Mouse (Mus musculus): ENCODE measurements around the gene Kcnj16. TPM values are rescaled to one million over a fixed set of nuclear protein-coding genes. Genes with fewer than 3 reads are reported as not detected.

The Kcnj16 gene
- polyA plus RNA-seq (2014; fragmentation: Nextera tagmentation; extraction: Ambion mirVana) = 0.20 TPM in 1 of 2 replicates, not detected in the other

DNA sequence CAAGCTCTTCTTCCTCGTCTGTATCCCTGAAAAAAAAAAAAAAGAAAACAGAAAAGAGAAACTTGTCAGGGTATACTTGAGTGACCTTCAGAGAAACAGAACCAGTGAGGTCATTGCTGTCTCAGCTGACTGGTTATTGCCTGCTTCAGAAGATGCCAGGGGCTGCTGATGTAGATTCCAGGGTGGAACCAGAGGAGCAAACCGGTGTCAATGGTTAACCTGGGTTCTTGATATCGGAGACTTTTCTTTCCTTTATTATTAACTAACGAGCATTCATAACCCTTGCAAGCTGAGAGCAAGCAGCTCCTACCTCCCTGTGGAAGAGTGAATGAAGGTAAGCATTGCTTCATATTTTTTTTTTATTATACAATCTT lies at the start of gene Kcnj16:
Gene Kcnj16, plus strand, starts transcription at position 272 of the 374 bp plus-strand sequence.
- whole genome bisulfite sequencing = 80% methylated on average over 4 of the region's 4 CpGs
- DNase-seq (ENCODE audit: low spot score) (no peak), ATAC-seq (ENCODE audit: low FRiP score) (no peak)
- Histone ChIP-seq H3K4me3 (ENCODE audit: low read depth, low read length) (no peak within 1 kb of the TSS), H3K36me3 (ENCODE audit: control insufficient read depth, insufficient read depth, low read length) (no peaks in the 10 kb centered on the region), H3K9ac (ENCODE audit: low read depth, low read length) (no peak within 1 kb of the TSS), H3K27ac (ENCODE audit: low read depth, low read length) (no peak within 1 kb of the TSS), H3K4me1 (replicated peaks; ENCODE audit: control insufficient read depth, insufficient read depth, low read length) (no peaks in the 10 kb centered on the region), H3K9me3 (ENCODE audit: control insufficient read depth, low read length) (no peaks in the 10 kb centered on the region), H3K27me3 (ENCODE audit: control insufficient read depth, insufficient read depth, low read length) (no peaks in the 10 kb centered on the region), H3K4me2 (replicated peaks; ENCODE audit: low read depth, low read length) (no peak within 1 kb of the TSS)

DNA sequence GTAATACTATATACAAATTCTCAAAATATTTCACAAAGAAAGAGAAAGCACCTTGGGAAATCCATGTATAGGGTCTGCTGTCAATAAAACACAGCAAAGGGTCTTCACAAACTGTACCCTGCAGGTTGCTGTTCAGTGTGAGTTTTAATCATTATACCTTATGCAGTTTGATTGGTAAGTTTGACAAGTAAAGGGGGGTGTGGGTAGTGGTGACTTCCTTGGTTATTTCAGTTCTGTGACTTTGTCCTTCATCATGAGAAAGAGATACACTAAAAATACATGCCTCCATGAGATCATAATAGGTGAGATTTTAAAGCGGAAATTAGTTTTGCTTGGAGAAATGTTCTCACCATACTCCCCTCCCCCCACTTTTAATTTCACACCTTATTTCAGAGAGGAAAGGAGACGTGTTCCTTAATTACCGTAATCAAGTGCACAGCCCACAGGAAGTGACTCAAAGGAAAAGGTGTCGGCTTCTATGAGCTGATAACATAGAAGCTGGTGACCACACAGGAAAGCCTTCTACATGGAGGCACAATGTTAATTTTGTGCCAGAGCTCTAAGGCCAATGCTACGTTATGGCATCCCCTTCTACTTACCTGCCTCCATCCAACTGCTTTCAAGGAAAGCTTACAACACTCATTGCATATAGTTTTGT lies 48.9 kb upstream of the Kcnj16 start:
- Histone ChIP-seq H3K36me3 (ENCODE audit: control insufficient read depth, insufficient read depth, low read length) (no peaks in the 10 kb centered on the region), H3K27me3 (ENCODE audit: control insufficient read depth, insufficient read depth, low read length) (no peaks in the 10 kb centered on the region), H3K9me3 (ENCODE audit: control insufficient read depth, low read length) (no peaks in the 10 kb centered on the region), H3K4me1 (replicated peaks; ENCODE audit: control insufficient read depth, insufficient read depth, low read length) (no peaks in the 10 kb centered on the region), H3K9ac (ENCODE audit: low read depth, low read length) (no peak overlapping the region), H3K4me2 (replicated peaks; ENCODE audit: low read depth, low read length) (no peak overlapping the region), H3K4me3 (ENCODE audit: low read depth, low read length) (no peak overlapping the region), H3K27ac (ENCODE audit: low read depth, low read length) (no peak overlapping the region)
- WGBS = 83% methylated on average over 5 of the region's 5 CpGs
- ATAC-seq (ENCODE audit: low FRiP score) (no peak), DNase-seq (ENCODE audit: low spot score) (no peak)

DNA sequence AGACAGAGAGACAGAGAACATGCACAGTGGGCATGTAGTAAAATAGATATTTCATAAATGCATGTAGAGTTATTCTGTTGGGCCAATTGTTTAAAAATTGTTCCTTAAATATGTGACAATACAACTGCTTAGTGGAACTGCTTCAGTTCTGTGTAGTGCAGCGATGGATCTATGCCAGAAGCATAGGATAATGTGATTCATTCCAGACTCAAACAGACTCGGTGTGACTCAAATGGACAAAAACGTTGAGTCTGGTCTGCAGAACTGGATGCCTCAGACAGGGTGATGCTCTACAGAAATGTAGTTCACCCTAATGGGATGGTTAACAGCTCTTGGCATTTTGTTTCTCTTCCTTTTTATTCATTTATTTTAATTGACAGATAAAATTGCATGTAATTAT lies 32.1 kb upstream of the Kcnj16 start:
- DNase-seq (ENCODE audit: low spot score) (no peak), ATAC-seq (ENCODE audit: low FRiP score) (no peak)
- H3K4me3 ChIP-seq (ENCODE audit: low read depth, low read length) = no peak overlapping the region
- H3K9ac ChIP-seq (ENCODE audit: low read depth, low read length) = no peak overlapping the region
- H3K27ac ChIP-seq (ENCODE audit: low read depth, low read length) = no peak overlapping the region
- no peaks in the 10 kb centered on the region for H3K36me3 ChIP-seq (ENCODE audit: control insufficient read depth, insufficient read depth, low read length)
- H3K4me2 ChIP-seq (replicated peaks; ENCODE audit: low read depth, low read length) = no peak overlapping the region
- H3K27me3 ChIP-seq (ENCODE audit: control insufficient read depth, insufficient read depth, low read length) = no peaks in the 10 kb centered on the region
- no peaks in the 10 kb centered on the region for H3K4me1 ChIP-seq (replicated peaks; ENCODE audit: control insufficient read depth, insufficient read depth, low read length)
- WGBS = 91% methylated on average over 3 of the region's 3 CpGs
- no peaks in the 10 kb centered on the region for H3K9me3 ChIP-seq (ENCODE audit: control insufficient read depth, low read length)

DNA sequence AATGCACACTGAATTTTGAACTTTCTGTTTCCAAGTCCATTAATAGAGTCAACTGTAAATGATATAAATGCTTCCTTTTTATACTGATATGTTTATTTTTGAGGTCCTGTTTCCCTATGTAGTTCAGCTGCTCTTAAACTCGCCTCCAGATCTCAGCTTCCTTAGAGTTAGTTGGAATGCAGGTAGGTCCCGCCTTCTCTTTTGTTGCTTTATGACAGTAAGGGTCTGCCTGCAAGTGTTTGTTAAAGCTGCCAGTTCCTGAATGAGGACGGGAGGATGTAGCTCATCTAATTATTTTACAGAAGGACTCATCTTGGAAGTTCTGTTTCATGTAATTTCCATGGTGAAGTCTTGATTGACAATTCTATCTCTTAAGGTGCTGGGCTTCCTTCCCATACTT lies 25.6 kb upstream of the Kcnj16 start:
- 41% methylated on average over 3 of the region's 3 CpGs for WGBS
- Histone ChIP-seq H3K27me3 (ENCODE audit: control insufficient read depth, insufficient read depth, low read length) (no peaks in the 10 kb centered on the region), H3K36me3 (ENCODE audit: control insufficient read depth, insufficient read depth, low read length) (no peaks in the 10 kb centered on the region), H3K4me1 (replicated peaks; ENCODE audit: control insufficient read depth, insufficient read depth, low read length) (no peaks in the 10 kb centered on the region), H3K4me3 (ENCODE audit: low read depth, low read length) (no peak overlapping the region), H3K27ac (ENCODE audit: low read depth, low read length) (no peak overlapping the region), H3K4me2 (replicated peaks; ENCODE audit: low read depth, low read length) (no peak overlapping the region), H3K9ac (ENCODE audit: low read depth, low read length) (no peak overlapping the region), H3K9me3 (ENCODE audit: control insufficient read depth, low read length) (no peaks in the 10 kb centered on the region)
- ATAC-seq (ENCODE audit: low FRiP score) (no peak), DNase-seq (ENCODE audit: low spot score) (no peak)

DNA sequence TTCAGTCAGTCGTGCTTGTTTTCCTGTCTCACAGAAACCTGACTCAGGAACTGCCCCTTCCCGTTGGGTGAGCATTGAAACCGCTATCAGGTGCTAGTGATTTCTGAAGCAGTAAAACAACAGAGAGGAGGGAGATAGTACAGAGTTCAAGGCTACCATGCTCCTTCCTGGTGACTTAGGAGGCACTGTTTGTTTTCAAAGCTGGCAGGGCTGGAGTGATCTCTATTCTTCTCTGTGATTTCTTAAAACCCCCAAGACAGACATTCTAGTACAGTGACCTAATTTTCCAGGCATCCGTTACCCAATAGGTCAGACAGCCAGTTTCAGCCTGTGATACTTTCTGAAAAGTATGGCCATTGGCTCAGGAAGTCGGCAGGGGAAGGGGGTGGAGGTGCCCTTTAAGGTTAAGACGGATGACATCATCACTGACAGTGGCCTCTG lies 25.1 kb upstream of the Kcnj16 start:
- H3K9ac ChIP-seq (ENCODE audit: low read depth, low read length) = no peak overlapping the region
- ATAC-seq (ENCODE audit: low FRiP score) (no peak), DNase-seq (ENCODE audit: low spot score) (no peak)
- H3K36me3 ChIP-seq (ENCODE audit: control insufficient read depth, insufficient read depth, low read length) = no peaks in the 10 kb centered on the region
- no peak overlapping the region for H3K4me2 ChIP-seq (replicated peaks; ENCODE audit: low read depth, low read length)
- H3K9me3 ChIP-seq (ENCODE audit: control insufficient read depth, low read length) = no peaks in the 10 kb centered on the region
- WGBS = 55% methylated on average over 6 of the region's 6 CpGs
- no peaks in the 10 kb centered on the region for H3K4me1 ChIP-seq (replicated peaks; ENCODE audit: control insufficient read depth, insufficient read depth, low read length)
- no peak overlapping the region for H3K27ac ChIP-seq (ENCODE audit: low read depth, low read length)
- H3K27me3 ChIP-seq (ENCODE audit: control insufficient read depth, insufficient read depth, low read length) = no peaks in the 10 kb centered on the region
- H3K4me3 ChIP-seq (ENCODE audit: low read depth, low read length) = no peak overlapping the region

DNA sequence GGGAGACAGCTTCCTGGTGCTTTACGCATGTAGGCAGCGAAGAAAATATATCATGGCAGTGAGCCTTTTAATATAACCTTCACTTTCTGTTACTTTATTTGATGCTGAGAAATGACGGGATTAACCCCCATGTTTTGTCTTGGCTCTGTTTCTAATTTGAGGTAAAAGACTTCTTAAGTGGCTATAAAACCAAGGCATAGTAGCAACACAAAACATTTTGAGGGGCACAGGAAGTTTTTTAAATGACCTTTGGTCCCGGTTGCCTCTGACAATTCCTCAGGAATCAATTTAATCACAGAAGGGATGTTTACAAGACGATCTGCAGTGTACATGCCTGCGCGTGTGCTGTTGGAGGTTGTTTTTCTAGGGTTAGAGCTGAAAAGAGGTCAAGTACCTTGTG lies 11.2 kb upstream of the Kcnj16 start:
- Histone ChIP-seq H3K27ac (ENCODE audit: low read depth, low read length) (no peak overlapping the region), H3K9me3 (ENCODE audit: control insufficient read depth, low read length) (no peaks in the 10 kb centered on the region), H3K27me3 (ENCODE audit: control insufficient read depth, insufficient read depth, low read length) (no peaks in the 10 kb centered on the region), H3K36me3 (ENCODE audit: control insufficient read depth, insufficient read depth, low read length) (no peaks in the 10 kb centered on the region), H3K4me2 (replicated peaks; ENCODE audit: low read depth, low read length) (no peak overlapping the region), H3K9ac (ENCODE audit: low read depth, low read length) (no peak overlapping the region), H3K4me1 (replicated peaks; ENCODE audit: control insufficient read depth, insufficient read depth, low read length) (no peaks in the 10 kb centered on the region), H3K4me3 (ENCODE audit: low read depth, low read length) (no peak overlapping the region)
- WGBS = 59% methylated on average over 7 of the region's 7 CpGs
- ATAC-seq (ENCODE audit: low FRiP score) (no peak), DNase-seq (ENCODE audit: low spot score) (no peak)

DNA sequence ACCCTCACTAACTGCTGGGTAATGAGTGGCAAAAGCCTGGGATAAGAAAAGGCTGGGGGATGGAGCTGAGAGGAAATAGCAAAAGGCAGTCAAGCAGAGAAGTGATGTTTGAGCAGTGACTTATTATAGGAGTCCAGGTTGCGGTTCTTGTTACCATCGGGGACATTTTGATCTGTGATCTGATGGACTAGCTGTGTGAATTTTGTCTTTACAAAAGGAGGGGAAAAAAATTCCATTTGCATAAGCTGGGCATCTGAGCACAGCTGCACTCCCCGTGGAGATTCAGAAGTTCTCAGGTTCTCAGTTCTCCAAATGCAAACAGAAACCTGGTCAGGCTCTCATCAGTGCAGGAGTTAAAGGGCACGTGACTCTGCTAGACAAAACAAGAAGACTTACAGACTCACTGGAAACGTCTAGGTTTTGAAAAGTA lies 6.2 kb upstream of the Kcnj16 start:
- Histone ChIP-seq H3K4me1 (replicated peaks; ENCODE audit: control insufficient read depth, insufficient read depth, low read length) (no peaks in the 10 kb centered on the region), H3K27ac (ENCODE audit: low read depth, low read length) (no peak overlapping the region), H3K4me3 (ENCODE audit: low read depth, low read length) (no peak overlapping the region), H3K9me3 (ENCODE audit: control insufficient read depth, low read length) (no peaks in the 10 kb centered on the region), H3K36me3 (ENCODE audit: control insufficient read depth, insufficient read depth, low read length) (no peaks in the 10 kb centered on the region), H3K27me3 (ENCODE audit: control insufficient read depth, insufficient read depth, low read length) (no peaks in the 10 kb centered on the region), H3K9ac (ENCODE audit: low read depth, low read length) (no peak overlapping the region), H3K4me2 (replicated peaks; ENCODE audit: low read depth, low read length) (no peak overlapping the region)
- ATAC-seq (ENCODE audit: low FRiP score) (no peak), DNase-seq (ENCODE audit: low spot score) (no peak)
- 29% methylated on average over 5 of the region's 5 CpGs for WGBS

DNA sequence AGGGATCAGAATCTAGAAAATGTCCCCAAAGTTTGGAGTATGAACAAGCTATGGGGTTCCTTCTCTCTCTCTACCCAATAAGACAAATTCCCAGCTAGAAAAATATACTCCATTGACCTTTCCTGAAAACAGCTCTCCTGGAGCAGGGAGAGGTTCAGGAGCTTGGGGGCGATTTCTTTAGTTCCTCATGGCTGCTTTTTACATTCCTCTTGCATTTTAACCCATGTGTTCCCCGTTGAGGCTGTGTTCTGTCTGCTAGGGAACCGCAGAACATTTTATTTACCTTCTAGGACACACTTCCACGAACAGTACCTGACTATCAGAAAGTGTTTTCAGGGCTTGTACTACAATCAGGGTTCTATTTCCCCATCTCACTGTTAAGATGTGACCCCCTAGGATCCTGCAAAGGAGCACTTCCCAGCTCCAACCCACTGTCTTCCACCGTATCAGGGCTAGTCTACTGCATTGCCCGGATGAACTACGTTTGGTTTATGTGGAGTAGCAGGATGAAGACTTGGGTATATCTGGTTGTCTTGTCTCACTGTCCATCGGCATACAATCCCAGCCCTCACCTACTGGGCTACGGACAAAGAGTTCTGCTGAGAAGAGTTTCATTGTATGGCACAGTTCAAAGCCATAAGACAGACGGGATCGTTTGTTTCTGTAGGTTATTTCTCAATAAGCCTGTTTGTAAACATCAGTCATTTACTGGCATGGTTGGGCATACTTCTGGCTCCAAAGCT lies 643 bp upstream of the Kcnj16 start:
- Histone ChIP-seq H3K4me2 (replicated peaks; ENCODE audit: low read depth, low read length) (no peak overlapping the region), H3K36me3 (ENCODE audit: control insufficient read depth, insufficient read depth, low read length) (no peaks in the 10 kb centered on the region), H3K27ac (ENCODE audit: low read depth, low read length) (no peak overlapping the region), H3K27me3 (ENCODE audit: control insufficient read depth, insufficient read depth, low read length) (no peaks in the 10 kb centered on the region), H3K9me3 (ENCODE audit: control insufficient read depth, low read length) (no peaks in the 10 kb centered on the region), H3K9ac (ENCODE audit: low read depth, low read length) (no peak overlapping the region), H3K4me3 (ENCODE audit: low read depth, low read length) (no peak overlapping the region), H3K4me1 (replicated peaks; ENCODE audit: control insufficient read depth, insufficient read depth, low read length) (no peaks in the 10 kb centered on the region)
- ATAC-seq (ENCODE audit: low FRiP score) (no peak), DNase-seq (ENCODE audit: low spot score) (no peak)
- WGBS = 79% methylated on average over 11 of the region's 11 CpGs

DNA sequence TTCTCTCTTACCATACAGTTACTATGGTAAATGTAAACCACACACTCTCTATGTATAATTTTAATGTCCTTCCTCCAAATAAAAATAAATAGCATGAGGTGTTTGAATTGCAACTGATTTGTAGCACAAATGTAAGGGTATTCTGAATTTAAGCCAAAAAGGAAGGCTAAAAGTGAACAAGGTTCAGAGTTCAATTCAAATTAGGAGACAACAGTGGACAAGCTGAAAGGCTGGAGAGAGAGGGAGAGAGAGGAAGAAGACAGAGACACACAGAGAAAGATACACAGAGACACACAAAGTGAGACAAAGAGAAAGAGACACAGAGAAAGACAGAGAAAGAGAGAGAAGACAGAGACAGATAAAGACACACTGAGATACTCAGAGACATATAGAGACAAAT lies 1.1 kb downstream of the Kcnj16 start:
- DNase-seq (ENCODE audit: low spot score) (no peak), ATAC-seq (ENCODE audit: low FRiP score) (no peak)
- no peak overlapping the region for H3K4me3 ChIP-seq (ENCODE audit: low read depth, low read length)
- H3K9ac ChIP-seq (ENCODE audit: low read depth, low read length) = no peak overlapping the region
- no peak overlapping the region for H3K4me2 ChIP-seq (replicated peaks; ENCODE audit: low read depth, low read length)
- no peak overlapping the region for H3K27ac ChIP-seq (ENCODE audit: low read depth, low read length)
- H3K36me3 ChIP-seq (ENCODE audit: control insufficient read depth, insufficient read depth, low read length) = no peaks in the 10 kb centered on the region
- no peaks in the 10 kb centered on the region for H3K27me3 ChIP-seq (ENCODE audit: control insufficient read depth, insufficient read depth, low read length)
- H3K4me1 ChIP-seq (replicated peaks; ENCODE audit: control insufficient read depth, insufficient read depth, low read length) = no peaks in the 10 kb centered on the region
- no peaks in the 10 kb centered on the region for H3K9me3 ChIP-seq (ENCODE audit: control insufficient read depth, low read length)

Measured in hindbrain, embryonic 11.5 days (tissue).